Mouse (Mus musculus) heart, embryonic 16.5 days (tissue): ENCODE results near the gene BC017158. TPM values are rescaled to one million over a fixed set of nuclear protein-coding genes. Genes with fewer than 3 reads are reported as not detected.

ENCODE experiments used
- ATAC-seq: fragments of 200-750 bp; cut with Nextera tagmentation; replicated peaks from 2 replicates; pipeline ENCODE4 v1.8.0; 2017; ENCODE audit warnings: moderate number of reproducible peaks; ENCODE audit not compliant: insufficient read depth, low FRiP score; ENCODE audit errors: extremely low read depth
- H3K27ac ChIP-seq: fragments of 300-500 bp; sonication (generic); 2 replicates; pipeline ENCODE4 v1.5.1; 2014; ENCODE audit warnings: mild to moderate bottlenecking, low read length, control low read depth, moderate library complexity
- H3K27me3 ChIP-seq: fragments of 300-500 bp; sonication (generic); 2 replicates; pipeline ENCODE4 v1.6.1; 2014; ENCODE audit warnings: low read length, mixed read lengths; ENCODE audit not compliant: control insufficient read depth, insufficient read depth
- H3K36me3 ChIP-seq: fragments of 300-500 bp; sonication (generic); 2 replicates; pipeline ENCODE4 v1.6.1; 2014; ENCODE audit not compliant: control insufficient read depth, insufficient read depth
- H3K4me1 ChIP-seq: fragments of 300-500 bp; sonication (generic); 2 replicates; pipeline ENCODE4 v1.6.1; 2014; ENCODE audit warnings: low read length, mixed read lengths; ENCODE audit not compliant: control insufficient read depth, insufficient read depth
- H3K4me2 ChIP-seq: fragments of 300-500 bp; sonication (generic); 2 replicates; pipeline ENCODE4 v1.6.1; 2014; ENCODE audit warnings: low read depth, mild to moderate bottlenecking, control low read depth, low read length
- H3K4me3 ChIP-seq: fragments of 300-500 bp; sonication (generic); 2 replicates; pipeline ENCODE4 v1.5.1; 2014; ENCODE audit warnings: mild to moderate bottlenecking, control low read depth, low read length
- H3K9ac ChIP-seq: fragments of 300-500 bp; sonication (generic); 2 replicates; pipeline ENCODE4 v1.6.1; 2014; ENCODE audit warnings: low read length, control low read depth
- H3K9me3 ChIP-seq: fragments of 300-500 bp; sonication (generic); replicated peaks from 2 replicates; pipeline ENCODE4 v1.6.1; 2016; ENCODE audit warnings: low read length; ENCODE audit not compliant: control insufficient read depth
- WGBS: fragments of 180-500 bp; shearing (Covaris S2); extraction: QIAGEN DNeasy Blood & Tissue Kit; methylation state at CpG from one replicate; pipeline ENCODE4 v1.1.7; 2014; 5-methylcytosine and 5-hydroxymethylcytosine counted together
- polyA plus RNA-seq: library from polyadenylated mRNA; unstranded; fragments of >200 nt; fragmentation: Nextera tagmentation; extraction: Ambion mirVana; gene quantifications from 2 replicates; pipeline ENCODE4 v1.2.1, GENCODE M21; 2015

BC017158 gene
- polyA plus RNA-seq, 1 experiment from 2014 or later = 14.2 TPM

DNA sequence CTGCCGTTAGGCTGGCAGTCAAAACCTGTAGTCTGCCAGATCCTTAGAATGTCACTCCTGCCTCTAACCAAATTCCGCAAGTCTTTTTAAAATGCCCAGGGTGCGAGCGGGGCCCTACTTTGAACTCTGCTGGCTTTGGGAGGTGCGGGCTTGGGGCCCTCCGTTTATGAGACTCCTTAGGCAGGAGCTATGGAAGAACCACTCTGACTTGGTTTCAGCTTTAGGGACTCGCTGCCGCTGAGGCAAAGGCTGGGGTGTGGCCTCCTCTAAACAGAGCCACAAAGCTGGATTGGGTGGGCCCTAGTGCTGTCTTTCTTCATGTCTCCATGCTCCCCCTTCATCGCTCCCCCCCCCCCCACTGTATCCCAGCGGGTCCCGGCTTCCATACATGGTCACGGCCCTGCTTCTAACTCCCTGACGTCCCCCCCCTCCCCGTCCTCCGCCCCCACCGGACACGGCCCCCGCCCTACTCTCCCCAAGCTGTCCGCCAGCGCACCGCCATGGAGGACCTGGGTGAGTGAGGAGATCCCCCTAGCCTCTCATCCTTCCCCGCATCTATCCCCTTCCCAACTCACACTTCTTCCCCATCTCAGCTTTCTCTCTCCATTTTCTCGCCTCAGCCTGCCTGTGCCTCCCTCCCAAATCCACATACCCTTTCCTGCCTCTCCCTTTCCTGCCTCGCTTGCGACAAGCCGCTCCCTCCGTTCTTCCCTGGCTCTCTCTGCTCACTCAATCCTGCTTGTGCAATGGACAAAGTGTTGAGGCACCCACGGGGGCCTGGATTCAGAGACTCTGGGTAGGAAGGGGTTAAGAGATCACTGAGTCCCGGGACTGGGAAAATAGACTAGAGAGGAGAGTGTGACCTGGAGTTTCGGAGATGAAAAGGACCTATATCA, 51.2 kb downstream of the BC017158 start, which contains the start of gene Tgfb1i1:
Gene Tgfb1i1, plus strand, starts transcription at position 317 of the 896 bp plus-strand sequence.
- Histone ChIP-seq H3K9ac (peak within 1 kb of the TSS; percentile 94), H3K36me3 (peaks cover 38% of the 10 kb centered on the region), H3K27ac (peak within 1 kb of the TSS; percentile 99), H3K4me2 (peak within 1 kb of the TSS; percentile 67), H3K9me3 (no peaks in the 10 kb centered on the region), H3K27me3 (no peaks in the 10 kb centered on the region), H3K4me3 (peak within 1 kb of the TSS; percentile 78), H3K4me1 (peaks cover 22% of the 10 kb centered on the region)
- 3% methylated on average over 29 of the region's 30 CpGs for WGBS
- peak; percentile 91 for ATAC-seq

DNA sequence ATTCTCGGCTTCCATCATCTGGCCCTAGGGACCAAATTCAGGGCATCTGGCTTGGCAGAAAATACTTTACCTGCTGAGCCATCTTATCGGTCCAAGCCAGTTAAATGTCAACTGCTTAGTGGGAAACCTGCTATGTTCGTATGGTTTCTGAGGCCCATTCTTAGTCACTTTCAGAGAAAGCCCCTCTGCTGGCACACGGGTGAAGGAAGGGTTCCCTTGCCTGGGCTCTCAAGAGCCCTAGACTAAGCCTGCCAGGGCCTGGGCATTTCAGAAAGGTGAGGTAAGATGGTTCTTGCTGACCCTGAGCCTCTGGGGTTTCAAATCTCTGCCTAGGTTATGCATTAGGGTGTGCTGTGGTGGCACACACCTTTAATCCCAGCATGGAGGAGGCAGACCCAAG, 52.4 kb downstream of the BC017158 start:
- whole genome bisulfite sequencing = 90% methylated on average over 4 of the region's 4 CpGs
- H3K4me3 ChIP-seq = no peak overlapping the region
- no peak overlapping the region; the same call in 1 of the 2 replicates for H3K9ac ChIP-seq
- H3K9me3 ChIP-seq = no peaks in the 10 kb centered on the region
- H3K4me1 ChIP-seq = peaks cover 22% of the 10 kb centered on the region
- no peaks in the 10 kb centered on the region for H3K27me3 ChIP-seq
- no peak for ATAC-seq
- peaks cover 37% of the 10 kb centered on the region for H3K36me3 ChIP-seq
- H3K27ac ChIP-seq = peak overlapping the region; percentile 99
- H3K4me2 ChIP-seq = no peak overlapping the region

DNA sequence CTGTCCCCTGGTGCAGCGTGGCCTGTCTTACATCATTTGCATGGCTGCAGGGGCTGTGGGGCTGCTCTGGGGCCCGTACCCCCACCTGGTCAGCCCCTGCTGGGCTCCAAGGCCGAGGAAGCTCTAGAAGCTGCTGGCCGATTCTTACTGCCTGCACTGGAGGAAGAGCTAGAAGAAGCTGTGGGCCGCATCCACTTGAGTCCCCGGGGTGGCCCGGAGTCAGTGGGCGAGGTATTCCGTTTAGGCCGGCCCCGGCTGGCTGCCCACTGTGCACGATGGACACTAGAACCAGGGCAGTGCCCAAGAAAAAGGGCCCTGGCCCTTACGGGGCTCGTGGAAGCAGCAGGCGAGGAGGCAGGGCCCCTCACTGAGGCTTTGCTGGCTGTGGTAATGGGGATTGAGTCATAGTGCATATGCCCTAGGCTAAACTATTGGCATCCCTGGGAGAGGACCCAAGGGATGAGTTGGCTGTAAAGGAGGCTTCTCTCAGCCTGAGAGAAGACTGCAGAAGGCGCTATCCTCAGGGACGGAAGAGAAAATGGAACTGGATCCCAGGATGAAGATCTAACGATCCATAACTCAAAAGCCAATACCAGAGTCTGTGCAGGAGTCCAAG, 53.5 kb downstream of the BC017158 start:
- 92% methylated on average over 18 of the region's 18 CpGs for WGBS
- no peak overlapping the region for H3K9ac ChIP-seq
- H3K27ac ChIP-seq = no peak overlapping the region
- no peak overlapping the region for H3K4me3 ChIP-seq
- no peaks in the 10 kb centered on the region for H3K9me3 ChIP-seq
- no peaks in the 10 kb centered on the region for H3K27me3 ChIP-seq
- ATAC-seq = no peak
- H3K4me2 ChIP-seq = no peak overlapping the region
- H3K4me1 ChIP-seq = peaks cover 23% of the 10 kb centered on the region
- H3K36me3 ChIP-seq = peaks cover 36% of the 10 kb centered on the region

DNA sequence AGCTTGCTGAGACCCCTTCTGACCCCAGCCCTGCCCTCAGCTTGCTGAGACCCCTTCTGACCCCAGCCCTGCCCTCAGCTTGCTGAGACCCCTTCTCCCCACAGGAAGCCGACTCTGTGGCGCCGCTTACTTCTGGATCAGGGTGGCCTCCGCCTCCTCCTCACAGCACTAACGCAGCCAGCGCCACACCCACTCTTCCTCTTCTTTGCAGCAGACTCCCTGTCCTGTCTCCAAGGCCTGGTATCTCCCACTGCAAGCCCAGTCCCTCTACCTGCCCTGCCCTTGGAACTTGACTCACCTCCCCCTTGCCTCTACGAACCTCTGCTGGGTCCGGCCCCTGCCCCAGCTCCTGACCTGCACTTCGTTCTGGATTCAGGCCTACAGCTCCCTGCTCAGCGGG, 54.0 kb downstream of the BC017158 start:
- WGBS = 77% methylated on average over 10 of the region's 10 CpGs

DNA sequence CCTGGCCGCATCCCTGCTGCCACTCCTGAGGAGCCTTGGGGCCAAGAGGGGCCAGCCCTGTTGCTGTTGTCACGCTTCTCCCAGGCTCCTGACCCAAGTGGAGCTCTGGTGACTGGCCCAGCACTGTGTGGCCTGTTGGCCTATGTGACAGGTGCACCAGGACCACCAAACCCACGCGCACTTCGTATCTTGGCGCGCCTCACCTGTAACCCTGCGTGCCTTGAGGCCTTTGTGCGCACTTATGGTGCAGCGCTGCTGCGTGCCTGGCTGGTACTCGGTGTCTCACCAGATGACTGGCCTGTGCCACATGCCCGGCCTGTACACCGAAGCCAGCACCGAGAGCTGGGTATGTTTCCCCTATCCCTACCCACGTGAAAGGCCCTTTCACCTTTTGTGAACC, 55.6 kb downstream of the BC017158 start:
- Histone ChIP-seq H3K36me3 (peaks cover 29% of the 10 kb centered on the region), H3K4me2 (no peak overlapping the region), H3K4me3 (no peak overlapping the region), H3K4me1 (peaks cover 20% of the 10 kb centered on the region), H3K9me3 (no peaks in the 10 kb centered on the region), H3K9ac (no peak overlapping the region), H3K27ac (no peak overlapping the region), H3K27me3 (no peaks in the 10 kb centered on the region)
- ATAC-seq = no peak
- 94% methylated on average over 16 of the region's 16 CpGs for WGBS

More for the DNA sequence above, 54.0 kb downstream of the BC017158 start:
- ATAC-seq = no peak
- peaks cover 25% of the 10 kb centered on the region for H3K4me1 ChIP-seq
- H3K9ac ChIP-seq = no peak overlapping the region
- H3K4me3 ChIP-seq = no peak overlapping the region
- H3K27me3 ChIP-seq = no peaks in the 10 kb centered on the region
- peaks cover 30% of the 10 kb centered on the region for H3K36me3 ChIP-seq
- no peak overlapping the region for H3K27ac ChIP-seq
- no peaks in the 10 kb centered on the region for H3K9me3 ChIP-seq
- H3K4me2 ChIP-seq = no peak overlapping the region

DNA sequence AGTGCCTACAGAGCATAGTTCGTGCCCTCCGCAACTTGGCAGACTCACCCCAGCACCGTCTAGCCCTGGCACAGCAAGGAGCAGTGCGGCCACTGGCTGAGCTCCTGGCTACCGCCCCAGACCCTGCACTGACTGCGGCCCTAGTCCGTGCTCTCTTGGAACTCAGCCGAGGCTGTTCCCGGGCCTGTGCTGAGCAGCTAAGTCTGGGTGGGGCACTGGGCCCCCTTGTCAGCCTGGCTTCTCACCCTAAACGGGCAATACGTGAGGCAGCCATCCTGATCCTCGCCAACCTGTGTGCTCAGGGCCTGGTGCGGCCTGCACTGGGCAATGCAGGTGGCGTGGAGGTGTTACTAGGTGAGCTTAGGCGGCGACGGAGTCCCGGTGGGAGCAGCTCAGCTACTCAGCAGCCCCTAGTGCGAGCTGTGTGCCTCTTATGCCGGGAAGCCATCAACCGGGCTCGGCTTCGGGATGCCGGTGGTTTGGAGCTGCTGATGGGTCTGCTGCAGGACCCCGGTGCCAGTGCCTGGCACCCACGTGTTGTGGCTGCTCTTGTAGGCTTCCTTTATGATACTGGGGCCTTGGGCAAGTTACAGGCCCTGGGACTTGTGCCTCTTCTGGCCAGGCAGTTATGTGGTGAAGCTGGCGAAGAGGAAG, 57.7 kb downstream of the BC017158 start:
- Histone ChIP-seq H3K27me3 (no peaks in the 10 kb centered on the region), H3K27ac (no peak overlapping the region), H3K4me2 (no peak overlapping the region), H3K4me3 (no peak overlapping the region), H3K9ac (no peak overlapping the region), H3K9me3 (no peaks in the 10 kb centered on the region), H3K4me1 (peaks cover 15% of the 10 kb centered on the region), H3K36me3 (peaks cover 29% of the 10 kb centered on the region)
- ATAC-seq = no peak
- 91% methylated on average over 27 of the region's 27 CpGs for WGBS

DNA sequence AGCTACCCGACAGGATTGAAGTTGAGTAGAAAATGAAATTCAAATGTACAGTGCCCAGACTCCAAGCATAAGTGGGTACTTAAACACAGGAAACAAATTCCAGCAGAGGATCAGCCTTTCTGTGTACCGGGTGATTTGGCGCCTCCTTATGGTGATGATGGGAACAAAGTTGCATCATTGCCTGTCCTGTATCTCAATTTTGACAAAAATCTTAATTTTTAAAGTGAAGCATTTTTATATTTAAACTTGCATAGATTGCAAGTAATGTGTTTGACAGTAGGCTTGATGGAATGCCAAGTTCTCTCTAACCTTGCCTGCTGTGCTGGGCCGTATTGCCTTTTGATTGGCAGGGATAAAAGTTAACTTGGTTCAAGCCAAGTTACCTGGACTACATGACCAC, 59.0 kb downstream of the BC017158 start:
- Histone ChIP-seq H3K9ac (peak overlapping the region; percentile 57), H3K9me3 (no peaks in the 10 kb centered on the region), H3K4me2 (peak overlapping the region; percentile 72), H3K27me3 (no peaks in the 10 kb centered on the region), H3K36me3 (peaks cover 20% of the 10 kb centered on the region), H3K27ac (peak overlapping the region; percentile 78), H3K4me3 (peak overlapping the region; percentile 86), H3K4me1 (peaks cover 15% of the 10 kb centered on the region)
- no peak for ATAC-seq
- WGBS = 23% methylated on average over 4 of the region's 4 CpGs

DNA sequence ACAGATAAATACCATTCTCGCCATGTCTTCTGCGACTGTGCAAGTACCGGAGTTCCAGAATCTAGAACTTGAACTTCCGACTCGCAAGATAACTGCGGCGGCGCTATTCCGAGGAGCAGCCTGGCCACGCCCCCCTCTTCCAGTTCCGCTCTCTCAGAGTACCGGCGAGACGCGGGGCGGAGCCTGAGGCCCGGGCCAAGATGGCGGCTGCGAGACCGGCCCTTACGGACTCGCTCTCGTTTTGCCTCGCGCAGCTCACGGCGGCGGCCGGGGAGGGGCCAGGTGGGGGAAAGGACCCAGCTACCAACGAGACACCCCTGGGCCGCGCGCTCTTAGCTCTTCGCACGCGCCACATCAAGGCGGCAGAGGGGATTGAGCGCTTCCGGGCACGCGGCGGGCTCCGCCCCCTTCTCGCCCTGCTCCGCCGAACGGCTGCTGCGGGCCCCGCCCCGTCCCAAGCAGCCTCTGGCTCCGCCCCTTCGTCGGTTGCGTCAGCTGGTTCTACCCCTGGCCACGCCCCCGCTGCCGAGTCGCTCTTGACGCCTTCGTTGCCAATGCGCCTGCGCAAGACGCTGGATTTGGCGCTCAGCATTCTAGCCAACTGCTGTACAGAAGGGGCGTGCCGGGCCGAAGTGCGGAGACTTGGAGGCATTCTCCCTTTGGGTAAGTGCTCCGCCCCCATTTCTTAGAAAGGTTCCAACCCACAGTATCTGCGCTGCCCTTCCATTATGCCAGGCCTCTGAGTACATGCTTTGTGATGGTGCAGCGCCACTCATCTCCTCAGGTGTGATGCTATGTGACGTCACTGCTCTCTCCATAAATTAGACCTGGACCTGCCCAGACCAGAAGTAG, 59.8 kb downstream of the BC017158 start, which contains the start of gene 9130023H24Rik:
Gene 9130023H24Rik, minus strand, starts transcription at position 105 of the 852 bp plus-strand sequence.
- Histone ChIP-seq H3K27me3 (no peaks in the 10 kb centered on the region), H3K27ac (peak within 1 kb of the TSS; percentile 99), H3K9ac (peak within 1 kb of the TSS; percentile 89), H3K9me3 (no peaks in the 10 kb centered on the region), H3K36me3 (peaks cover 19% of the 10 kb centered on the region), H3K4me3 (peak within 1 kb of the TSS; percentile 86), H3K4me1 (peaks cover 15% of the 10 kb centered on the region), H3K4me2 (peak within 1 kb of the TSS; percentile 78)
- WGBS = under 1% methylated on average over 72 of the region's 72 CpGs
- peak; percentile 91 for ATAC-seq
